Mouse (Mus musculus): ENCODE measurements around the gene Taf8. TPM values are rescaled to one million over a fixed set of nuclear protein-coding genes. Genes with fewer than 3 reads are reported as not detected.

The Taf8 gene
- polyA plus RNA-seq (2014; fragmentation: Illumina TruSeq; extraction: RNeasy Lipid Tissue Mini Kit (QIAGEN cat#74804); ENCODE audit: low read depth, low replicate concordance) = 3.5 TPM

GRCm38 (mm10) chr17:47501946-47502706, at the start of gene Taf8:
Taf8 (minus strand) TSS chr17:47502292.

DNA sequence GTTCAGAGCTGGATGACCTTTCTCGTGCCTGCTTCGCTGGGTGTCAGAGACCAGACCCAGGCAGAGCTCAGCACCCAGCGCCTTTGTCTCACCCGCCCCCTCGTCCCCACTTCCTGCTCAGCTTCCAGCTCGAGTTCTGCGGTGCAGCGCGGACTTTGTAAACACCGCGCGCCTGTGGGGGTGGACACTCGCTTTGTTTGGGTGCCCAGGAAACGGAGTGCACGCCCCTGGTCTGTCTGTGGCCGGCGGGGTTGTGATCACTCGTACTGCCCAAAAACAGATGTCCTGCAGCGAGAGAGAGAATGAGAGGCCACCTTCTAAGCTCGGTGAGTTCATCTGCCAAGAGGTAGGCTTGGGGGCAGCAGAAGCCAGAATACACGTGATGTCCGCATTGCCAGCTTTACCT, 2.9 kb upstream of the Taf8 start, which contains the start of gene Ccnd3:
Gene Ccnd3, plus strand, starts transcription at position 111 of the 406 bp plus-strand sequence.

GRCm38 (mm10) chr17:47436907-47437547, 65.1 kb downstream of the Taf8 start, which contains the start of gene 1700001C19Rik:
1700001C19Rik (minus strand) TSS chr17:47437376.

GRCm38 (mm10) chr17:47436156-47436906, 65.8 kb downstream of the Taf8 start, which contains the start of gene AI661453:
AI661453 (plus strand) TSS chr17:47436615.

Other genes starting within 250 kb of the Taf8 start
- 47.9 TPM for gene Mrps10, start 133.4 kb downstream of the Taf8 start, polyA plus RNA-seq (2014; fragmentation: Illumina TruSeq; extraction: RNeasy Lipid Tissue Mini Kit (QIAGEN cat#74804); ENCODE audit: low read depth, low replicate concordance)
- gene Guca1b, start 116.9 kb downstream of the Taf8 start, polyA plus RNA-seq (2014; fragmentation: Illumina TruSeq; extraction: RNeasy Lipid Tissue Mini Kit (QIAGEN cat#74804); ENCODE audit: low read depth, low replicate concordance) = not detected
- gene Guca1a, start 101.7 kb downstream of the Taf8 start, polyA plus RNA-seq (2014; fragmentation: Illumina TruSeq; extraction: RNeasy Lipid Tissue Mini Kit (QIAGEN cat#74804); ENCODE audit: low read depth, low replicate concordance) = not detected
- 0.44 TPM for gene AI661453, start 65.7 kb downstream of the Taf8 start, polyA plus RNA-seq (2014; fragmentation: Illumina TruSeq; extraction: RNeasy Lipid Tissue Mini Kit (QIAGEN cat#74804); ENCODE audit: low read depth, low replicate concordance)
- not detected for gene 1700001C19Rik, start 64.9 kb downstream of the Taf8 start, polyA plus RNA-seq (2014; fragmentation: Illumina TruSeq; extraction: RNeasy Lipid Tissue Mini Kit (QIAGEN cat#74804); ENCODE audit: low read depth, low replicate concordance)
- gene Ccnd3, start 2.8 kb upstream of the Taf8 start, polyA plus RNA-seq (2014; fragmentation: Illumina TruSeq; extraction: RNeasy Lipid Tissue Mini Kit (QIAGEN cat#74804); ENCODE audit: low read depth, low replicate concordance) = 5.0 TPM
- gene Bysl, start 109.2 kb upstream of the Taf8 start, polyA plus RNA-seq (2014; fragmentation: Illumina TruSeq; extraction: RNeasy Lipid Tissue Mini Kit (QIAGEN cat#74804); ENCODE audit: low read depth, low replicate concordance) = 1.1 TPM
- gene Med20, start 109.3 kb upstream of the Taf8 start, polyA plus RNA-seq (2014; fragmentation: Illumina TruSeq; extraction: RNeasy Lipid Tissue Mini Kit (QIAGEN cat#74804); ENCODE audit: low read depth, low replicate concordance) = 10.3 TPM
- 0.28 TPM for gene Gm20517, start 109.3 kb upstream of the Taf8 start, polyA plus RNA-seq (2014; fragmentation: Illumina TruSeq; extraction: RNeasy Lipid Tissue Mini Kit (QIAGEN cat#74804); ENCODE audit: low read depth, low replicate concordance)
- gene Usp49, start 128.4 kb upstream of the Taf8 start, polyA plus RNA-seq (2014; fragmentation: Illumina TruSeq; extraction: RNeasy Lipid Tissue Mini Kit (QIAGEN cat#74804); ENCODE audit: low read depth, low replicate concordance) = 2.1 TPM
- gene Tomm6, start 186.1 kb upstream of the Taf8 start, polyA plus RNA-seq (2014; fragmentation: Illumina TruSeq; extraction: RNeasy Lipid Tissue Mini Kit (QIAGEN cat#74804); ENCODE audit: low read depth, low replicate concordance) = 19.2 TPM
- 2.4 TPM for gene Frs3, start 186.7 kb upstream of the Taf8 start, polyA plus RNA-seq (2014; fragmentation: Illumina TruSeq; extraction: RNeasy Lipid Tissue Mini Kit (QIAGEN cat#74804); ENCODE audit: low read depth, low replicate concordance)
- not detected for gene Gm21981, start 192.2 kb upstream of the Taf8 start, polyA plus RNA-seq (2014; fragmentation: Illumina TruSeq; extraction: RNeasy Lipid Tissue Mini Kit (QIAGEN cat#74804); ENCODE audit: low read depth, low replicate concordance)
- not detected for gene Prickle4, start 192.4 kb upstream of the Taf8 start, polyA plus RNA-seq (2014; fragmentation: Illumina TruSeq; extraction: RNeasy Lipid Tissue Mini Kit (QIAGEN cat#74804); ENCODE audit: low read depth, low replicate concordance)
- gene Pgc, start 224.6 kb upstream of the Taf8 start, polyA plus RNA-seq (2014; fragmentation: Illumina TruSeq; extraction: RNeasy Lipid Tissue Mini Kit (QIAGEN cat#74804); ENCODE audit: low read depth, low replicate concordance) = not detected
- gene Tfeb, start 234.7 kb upstream of the Taf8 start, polyA plus RNA-seq (2014; fragmentation: Illumina TruSeq; extraction: RNeasy Lipid Tissue Mini Kit (QIAGEN cat#74804); ENCODE audit: low read depth, low replicate concordance) = not detected

Measured in kidney, adult 10 weeks (tissue).